Mouse (Mus musculus): ENCODE data around the gene Ptprt. TPM values are rescaled to one million over a fixed set of nuclear protein-coding genes. Genes with fewer than 3 reads are reported as not detected.
A peak's percentile ranks its signal among the peaks of the same experiment; 100 is the strongest.
"Not testable (repeated sequence)": the region's sequence is repeated elsewhere in the genome, so short reads cannot be mapped to it uniquely, and the experiment has no call there.

The Ptprt gene
- polyA plus RNA-seq, 1 experiment from 2014 or later = 0.05 TPM

DNA sequence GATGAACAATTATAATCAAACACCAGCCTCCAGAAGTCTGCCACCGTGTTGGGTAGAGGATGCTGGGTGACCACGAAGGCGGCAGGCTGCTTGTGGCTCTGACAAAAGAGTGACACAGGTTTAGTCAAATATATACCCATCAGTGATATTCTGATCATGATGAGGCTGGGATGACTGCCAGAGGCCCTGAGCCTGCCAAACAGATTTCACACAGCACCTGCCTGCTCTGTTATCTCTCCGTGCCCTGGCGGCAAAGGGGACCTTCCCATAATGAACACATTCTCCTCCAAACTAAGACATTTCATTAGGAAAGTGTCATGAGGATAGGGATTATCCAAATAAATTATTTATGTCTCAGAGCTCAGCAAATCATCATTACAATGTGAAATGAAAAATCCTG, 1113.6 kb downstream of the Ptprt start:
- 69% methylated on average over 5 of the region's 5 CpGs for WGBS (ENCODE audit: insufficient replicate concordance)
- no peaks in the 10 kb centered on the region for H3K4me1 ChIP-seq (ENCODE audit: control insufficient read depth, low read depth, low read length)
- no peak for ATAC-seq (ENCODE audit: low read depth)
- no peak overlapping the region for H3K27ac ChIP-seq (ENCODE audit: low read length)
- H3K4me3 ChIP-seq (ENCODE audit: low read depth, low read length) = no peak overlapping the region
- H3K27me3 ChIP-seq (ENCODE audit: control insufficient read depth, insufficient read depth, low read depth, low read length) = no peaks in the 10 kb centered on the region
- no peaks in the 10 kb centered on the region for H3K9me3 ChIP-seq (replicated peaks; ENCODE audit: control insufficient read depth, low read length)
- H3K9ac ChIP-seq (ENCODE audit: low read depth, low read length) = no peak overlapping the region
- no peaks in the 10 kb centered on the region for H3K36me3 ChIP-seq (ENCODE audit: control insufficient read depth, insufficient read depth)
- H3K4me2 ChIP-seq (ENCODE audit: low read depth, low read length) = no peak overlapping the region

DNA sequence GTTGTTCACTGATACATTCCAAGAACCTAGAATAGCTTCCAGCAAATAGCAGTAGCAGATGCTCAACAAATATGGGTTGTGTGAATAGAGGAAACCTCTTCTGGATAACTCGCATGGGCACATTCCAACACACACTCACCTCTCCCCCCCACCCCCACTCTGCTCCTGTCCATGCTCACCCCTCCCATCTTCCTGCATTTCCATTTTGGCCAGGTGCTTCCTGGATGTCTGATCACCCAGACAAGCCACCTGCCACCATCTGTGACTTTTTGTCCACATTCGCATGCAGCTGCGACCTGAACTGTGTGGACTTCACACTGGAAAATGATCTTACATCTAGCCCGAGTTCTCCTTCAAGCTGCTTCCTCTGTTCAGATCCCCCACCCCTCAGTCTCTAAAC, 1115.5 kb downstream of the Ptprt start:
- no peak overlapping the region for H3K4me2 ChIP-seq (ENCODE audit: low read depth, low read length)
- H3K4me1 ChIP-seq (ENCODE audit: control insufficient read depth, low read depth, low read length) = no peaks in the 10 kb centered on the region
- H3K36me3 ChIP-seq (ENCODE audit: control insufficient read depth, insufficient read depth) = no peaks in the 10 kb centered on the region
- no peak overlapping the region for H3K27ac ChIP-seq (ENCODE audit: low read length)
- no peak for ATAC-seq (ENCODE audit: low read depth)
- H3K9ac ChIP-seq (ENCODE audit: low read depth, low read length) = no peak overlapping the region
- H3K4me3 ChIP-seq (ENCODE audit: low read depth, low read length) = no peak overlapping the region
- WGBS (ENCODE audit: insufficient replicate concordance) = 57% methylated on average over 4 of the region's 4 CpGs
- no peaks in the 10 kb centered on the region for H3K9me3 ChIP-seq (replicated peaks; ENCODE audit: control insufficient read depth, low read length)
- no peaks in the 10 kb centered on the region for H3K27me3 ChIP-seq (ENCODE audit: control insufficient read depth, insufficient read depth, low read depth, low read length)

DNA sequence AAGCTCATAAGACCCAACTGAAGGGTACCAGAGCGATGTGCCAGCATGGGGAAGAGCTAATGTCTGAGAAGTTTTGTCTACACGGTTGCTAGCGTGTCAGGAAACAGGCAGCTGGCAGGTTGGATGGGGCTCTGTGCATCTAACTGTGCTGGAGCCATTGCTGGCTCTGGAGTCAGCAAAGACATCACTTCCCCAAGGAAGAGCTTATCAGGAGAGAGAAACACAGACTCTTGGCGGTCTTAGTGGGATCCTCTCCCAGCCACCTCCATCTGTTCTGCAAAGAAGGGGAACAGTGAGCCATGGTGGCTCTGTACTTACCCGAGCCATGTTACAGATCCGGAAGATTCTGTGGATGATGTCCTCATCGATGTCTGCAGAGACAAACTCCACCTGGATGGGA, 1126.8 kb downstream of the Ptprt start:
- H3K27me3 ChIP-seq (ENCODE audit: control insufficient read depth, insufficient read depth, low read depth, low read length) = no peaks in the 10 kb centered on the region
- no peak for ATAC-seq (ENCODE audit: low read depth)
- H3K36me3 ChIP-seq (ENCODE audit: control insufficient read depth, insufficient read depth) = no peaks in the 10 kb centered on the region
- H3K9me3 ChIP-seq (replicated peaks; ENCODE audit: control insufficient read depth, low read length) = no peaks in the 10 kb centered on the region
- H3K4me3 ChIP-seq (ENCODE audit: low read depth, low read length) = no peak overlapping the region
- no peak overlapping the region for H3K27ac ChIP-seq (ENCODE audit: low read length)
- 70% methylated on average over 7 of the region's 7 CpGs for WGBS (ENCODE audit: insufficient replicate concordance)
- H3K4me1 ChIP-seq (ENCODE audit: control insufficient read depth, low read depth, low read length) = no peaks in the 10 kb centered on the region
- H3K9ac ChIP-seq (ENCODE audit: low read depth, low read length) = no peak overlapping the region
- H3K4me2 ChIP-seq (ENCODE audit: low read depth, low read length) = no peak overlapping the region

GRCm38 (mm10) chr2:161527192-161527591, 1133.8 kb downstream of the Ptprt start:
- no peak overlapping the region for H3K4me2 ChIP-seq (ENCODE audit: low read depth, low read length)
- no peak for ATAC-seq (ENCODE audit: low read depth)
- H3K27me3 ChIP-seq (ENCODE audit: control insufficient read depth, insufficient read depth, low read depth, low read length) = no peaks in the 10 kb centered on the region
- H3K36me3 ChIP-seq (ENCODE audit: control insufficient read depth, insufficient read depth) = no peaks in the 10 kb centered on the region
- WGBS (ENCODE audit: insufficient replicate concordance) = 48% methylated on average over 1 of the region's 1 CpGs
- H3K9ac ChIP-seq (ENCODE audit: low read depth, low read length) = no peak overlapping the region
- H3K9me3 ChIP-seq (replicated peaks; ENCODE audit: control insufficient read depth, low read length) = no peaks in the 10 kb centered on the region
- no peak overlapping the region for H3K27ac ChIP-seq (ENCODE audit: low read length)
- H3K4me1 ChIP-seq (ENCODE audit: control insufficient read depth, low read depth, low read length) = no peaks in the 10 kb centered on the region
- H3K4me3 ChIP-seq (ENCODE audit: low read depth, low read length) = no peak overlapping the region

DNA sequence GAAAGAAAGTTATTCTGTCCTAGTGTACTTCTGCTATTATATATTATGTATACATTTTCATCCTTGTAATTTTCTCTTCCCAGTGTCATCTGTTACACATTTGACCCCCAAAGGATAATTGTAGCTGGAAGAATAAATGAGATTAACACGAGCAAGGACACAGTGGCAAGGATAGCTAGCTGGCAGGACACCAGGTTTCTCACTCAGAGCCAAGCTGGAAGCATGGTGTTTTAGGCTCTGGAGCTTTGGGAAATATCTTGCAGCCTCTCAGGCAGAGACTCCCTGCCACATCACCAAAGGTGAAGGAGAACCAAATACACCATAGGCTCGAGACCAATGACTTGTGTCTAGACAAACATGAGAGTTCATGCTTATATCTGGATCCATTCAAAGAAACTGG, 1141.3 kb downstream of the Ptprt start:
- no peak overlapping the region for H3K27ac ChIP-seq (ENCODE audit: low read length)
- no peaks in the 10 kb centered on the region for H3K27me3 ChIP-seq (ENCODE audit: control insufficient read depth, insufficient read depth, low read depth, low read length)
- no peak for ATAC-seq (ENCODE audit: low read depth)
- no peaks in the 10 kb centered on the region for H3K36me3 ChIP-seq (ENCODE audit: control insufficient read depth, insufficient read depth)
- no peak overlapping the region for H3K9ac ChIP-seq (ENCODE audit: low read depth, low read length)
- WGBS (ENCODE audit: insufficient replicate concordance) = 40% methylated on average over 2 of the region's 2 CpGs
- H3K9me3 ChIP-seq (replicated peaks; ENCODE audit: control insufficient read depth, low read length) = no peaks in the 10 kb centered on the region
- H3K4me1 ChIP-seq (ENCODE audit: control insufficient read depth, low read depth, low read length) = no peaks in the 10 kb centered on the region
- H3K4me2 ChIP-seq (ENCODE audit: low read depth, low read length) = no peak overlapping the region
- H3K4me3 ChIP-seq (ENCODE audit: low read depth, low read length) = no peak overlapping the region

- Histone ChIP-seq H3K4me1 (ENCODE audit: control insufficient read depth, low read depth, low read length) (no peaks in the 10 kb centered on the region), H3K4me2 (ENCODE audit: low read depth, low read length) (no peak overlapping the region), H3K27me3 (ENCODE audit: control insufficient read depth, insufficient read depth, low read depth, low read length) (no peaks in the 10 kb centered on the region), H3K4me3 (ENCODE audit: low read depth, low read length) (no peak overlapping the region), H3K9ac (ENCODE audit: low read depth, low read length) (no peak overlapping the region), H3K36me3 (ENCODE audit: control insufficient read depth, insufficient read depth) (no peaks in the 10 kb centered on the region), H3K9me3 (replicated peaks; ENCODE audit: control insufficient read depth, low read length) (no peaks in the 10 kb centered on the region), H3K27ac (ENCODE audit: low read length) (no peak overlapping the region)
- WGBS (ENCODE audit: insufficient replicate concordance) = 35% methylated on average over 5 of the region's 5 CpGs
- no peak for ATAC-seq (ENCODE audit: low read depth)
Measured at GRCm38 (mm10) chr2:161516921-161517320, 1144.0 kb downstream of the Ptprt start.

DNA sequence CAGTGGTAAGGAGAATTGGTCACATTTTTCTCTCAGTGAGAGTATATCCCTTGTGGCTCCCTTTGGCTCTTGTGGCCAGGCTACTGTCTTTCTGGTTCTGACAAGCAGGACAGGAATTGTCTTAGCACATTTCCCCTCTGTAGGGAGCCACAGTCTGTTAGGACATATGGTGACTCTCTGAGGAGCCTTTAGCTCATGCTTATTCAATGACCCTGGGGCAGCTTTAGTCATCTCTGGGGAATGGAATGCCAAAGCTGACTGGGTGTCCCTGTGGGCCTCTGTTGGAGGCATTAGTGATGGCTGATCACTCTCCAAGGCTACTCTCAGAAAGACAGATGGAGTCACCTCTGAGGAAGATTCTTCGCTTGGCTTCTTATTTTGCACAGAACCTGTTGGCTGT, 1147.7 kb downstream of the Ptprt start:
- H3K4me3 ChIP-seq (ENCODE audit: low read depth, low read length) = no peak overlapping the region
- H3K27me3 ChIP-seq (ENCODE audit: control insufficient read depth, insufficient read depth, low read depth, low read length) = no peaks in the 10 kb centered on the region
- H3K27ac ChIP-seq (ENCODE audit: low read length) = no peak overlapping the region
- H3K9me3 ChIP-seq (replicated peaks; ENCODE audit: control insufficient read depth, low read length) = no peaks in the 10 kb centered on the region
- 82% methylated on average over 1 of the region's 1 CpGs for WGBS (ENCODE audit: insufficient replicate concordance)
- no peaks in the 10 kb centered on the region for H3K36me3 ChIP-seq (ENCODE audit: control insufficient read depth, insufficient read depth)
- ATAC-seq (ENCODE audit: low read depth) = no peak
- no peak overlapping the region for H3K9ac ChIP-seq (ENCODE audit: low read depth, low read length)
- no peak overlapping the region for H3K4me2 ChIP-seq (ENCODE audit: low read depth, low read length)
- no peaks in the 10 kb centered on the region for H3K4me1 ChIP-seq (ENCODE audit: control insufficient read depth, low read depth, low read length)

- 14% methylated on average over 5 of the region's 15 CpGs for WGBS (ENCODE audit: insufficient replicate concordance)
- not testable (repeated sequence) for H3K27me3 ChIP-seq (ENCODE audit: control insufficient read depth, insufficient read depth, low read depth, low read length); H3K4me3 ChIP-seq (ENCODE audit: low read depth, low read length); H3K9ac ChIP-seq (ENCODE audit: low read depth, low read length); ATAC-seq (ENCODE audit: low read depth); H3K27ac ChIP-seq (ENCODE audit: low read length); H3K9me3 ChIP-seq (replicated peaks; ENCODE audit: control insufficient read depth, low read length); H3K4me2 ChIP-seq (ENCODE audit: low read depth, low read length); H3K36me3 ChIP-seq (ENCODE audit: control insufficient read depth, insufficient read depth); H3K4me1 ChIP-seq (ENCODE audit: control insufficient read depth, low read depth, low read length)
Measured at GRCm38 (mm10) chr2:161511880-161512570, 1148.9 kb downstream of the Ptprt start.

GRCm38 (mm10) chr2:161511101-161511759, 1149.7 kb downstream of the Ptprt start:
- Histone ChIP-seq H3K4me3 (ENCODE audit: low read depth, low read length) (peak overlapping the region; percentile 22; the same call in 1 of the 2 replicates), H3K4me2 (ENCODE audit: low read depth, low read length) (peak overlapping the region; percentile 37), H3K36me3 (ENCODE audit: control insufficient read depth, insufficient read depth) (no peaks in the 10 kb centered on the region), H3K4me1 (ENCODE audit: control insufficient read depth, low read depth, low read length) (no peaks in the 10 kb centered on the region), H3K27ac (ENCODE audit: low read length) (no peak overlapping the region), H3K27me3 (ENCODE audit: control insufficient read depth, insufficient read depth, low read depth, low read length) (no peaks in the 10 kb centered on the region), H3K9me3 (replicated peaks; ENCODE audit: control insufficient read depth, low read length) (no peaks in the 10 kb centered on the region), H3K9ac (ENCODE audit: low read depth, low read length) (no peak overlapping the region)
- 19% methylated on average over 8 of the region's 8 CpGs for WGBS (ENCODE audit: insufficient replicate concordance)
- ATAC-seq (ENCODE audit: low read depth) = no peak

Data from liver, embryonic 16.5 days (tissue).